Mouse (Mus musculus): ENCODE data around the gene Dnajc17.

DNA sequence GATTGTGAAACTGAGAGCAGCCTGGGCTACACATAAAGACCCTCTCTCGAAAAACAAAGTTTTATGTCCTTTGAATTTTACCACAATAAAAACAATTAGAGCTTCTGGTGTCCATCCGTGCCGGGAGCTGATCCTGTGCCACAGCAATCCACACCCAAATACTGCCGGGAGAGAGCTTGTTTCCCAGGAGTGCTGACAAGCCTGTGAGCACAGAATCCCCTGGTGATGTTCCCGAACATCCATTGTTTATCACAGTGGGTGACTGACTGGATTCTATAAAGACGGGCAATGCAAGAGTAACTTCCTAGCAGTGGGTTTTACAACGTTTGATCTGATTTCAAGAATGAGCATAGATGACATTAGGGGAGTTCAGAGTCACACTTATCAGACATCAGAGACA lies 46.4 kb upstream of the Dnajc17 start:
- TF ChIP-seq CTCF (IDR thresholded peaks at IDR 0.05; ENCODE audit: borderline replicate concordance, control insufficient read depth, extremely low read depth, insufficient read depth, low read length, poor library complexity), result no peak
- TF ChIP-seq POLR2A (IDR thresholded peaks at IDR 0.05; ENCODE audit: control insufficient read depth, extremely low read depth, insufficient read depth, low read length, poor library complexity), result no peak

All from thymus, adult 2 months (tissue).